Mouse (Mus musculus) c-Kit-negative CD71-positive TER-119-positive erythroid progenitor cells, embryonic 14.5 days (primary cell): ENCODE results near the gene Hoxa11.

ENCODE experiments used
- DNase-seq: peaks from one replicate; pipeline ENCODE4 v3.0.0-alpha.2; 2013; ENCODE audit warnings: low read depth, low spot score

Gene Hoxa11

DNA sequence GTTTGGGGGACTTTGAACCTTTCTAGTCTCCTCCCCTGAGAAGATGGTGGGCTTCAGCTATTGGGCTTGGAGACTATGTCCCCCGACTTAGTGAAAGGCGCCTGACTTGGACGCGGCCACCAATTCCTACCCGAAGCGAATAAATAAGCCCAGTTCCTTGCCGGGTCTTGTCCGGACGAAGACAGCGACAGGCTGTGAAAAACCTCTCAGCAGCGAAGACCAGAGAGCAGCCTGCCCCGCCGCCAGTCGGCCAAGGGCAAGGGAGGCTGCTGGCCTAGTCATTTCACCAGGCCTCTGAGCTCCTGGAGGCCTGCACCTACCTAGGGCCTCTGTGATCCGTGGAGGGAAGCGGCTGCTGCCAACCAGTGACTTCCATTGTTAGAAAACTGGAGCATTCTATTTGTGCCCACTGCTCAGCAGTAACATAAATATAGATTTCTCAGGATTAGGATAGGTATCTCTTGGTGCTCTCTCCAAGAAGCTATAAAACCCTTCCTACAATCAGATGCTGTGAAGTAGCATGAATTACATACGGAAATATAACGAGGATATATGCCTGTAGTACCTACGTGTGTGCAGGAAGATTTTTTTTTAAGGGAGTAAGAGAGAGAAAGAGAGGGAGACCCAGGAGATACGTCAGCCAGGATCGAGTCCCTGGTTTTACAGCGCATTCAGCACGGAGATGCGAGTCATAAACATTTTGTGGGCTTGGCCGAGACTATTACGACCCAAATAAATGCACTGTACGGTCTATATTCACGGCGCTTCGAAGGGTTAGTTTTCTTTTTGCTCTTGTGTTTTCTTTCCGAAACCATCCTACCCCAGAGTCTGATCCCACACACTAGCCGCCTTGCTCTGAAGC is 25.4 kb downstream of the Hoxa11 start:
- DNase-seq, result no peak

- DNase-seq, result no peak
Measured at GRCm38 (mm10) chr6:52219234-52219942, 26.2 kb downstream of the Hoxa11 start.

- DNase-seq, result no peak
Measured at GRCm38 (mm10) chr6:52218643-52219215, 26.9 kb downstream of the Hoxa11 start.

DNA sequence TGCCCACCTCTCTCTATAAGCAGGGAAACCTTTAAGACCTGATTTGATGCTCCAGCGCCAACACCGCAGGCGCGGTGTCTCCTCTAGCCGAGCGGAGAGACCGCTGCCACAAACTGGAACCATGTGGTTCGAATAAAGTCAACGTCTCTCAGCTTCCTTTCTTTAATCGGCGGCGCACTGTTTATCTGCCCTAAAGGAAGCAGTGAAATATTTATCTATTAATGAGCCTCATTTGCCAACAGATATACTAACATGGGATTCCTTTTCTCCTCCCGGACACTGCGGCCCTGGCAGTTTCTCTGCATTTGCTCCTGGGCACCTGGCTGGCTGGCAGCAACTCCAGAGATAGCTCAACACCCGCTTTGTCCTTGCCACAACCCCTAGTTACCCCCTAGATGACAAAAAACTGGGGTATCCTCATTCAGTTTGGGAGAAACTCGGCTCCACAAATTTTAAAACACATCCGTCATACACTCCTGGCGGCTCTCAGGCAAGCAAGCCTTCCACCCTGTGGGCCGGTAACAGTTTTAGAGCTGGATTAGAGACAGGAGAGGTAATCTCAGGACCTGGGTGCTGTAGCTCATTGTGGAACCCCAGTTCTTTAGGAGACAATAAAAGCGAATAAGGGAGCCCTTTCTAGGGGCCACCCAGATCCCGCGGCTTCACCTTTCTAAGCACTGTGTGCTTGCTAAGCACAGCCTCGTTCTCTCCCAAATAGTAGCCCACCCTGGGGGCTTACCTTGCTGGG is 27.5 kb downstream of the Hoxa11 start:
- DNase-seq, result no peak

DNA sequence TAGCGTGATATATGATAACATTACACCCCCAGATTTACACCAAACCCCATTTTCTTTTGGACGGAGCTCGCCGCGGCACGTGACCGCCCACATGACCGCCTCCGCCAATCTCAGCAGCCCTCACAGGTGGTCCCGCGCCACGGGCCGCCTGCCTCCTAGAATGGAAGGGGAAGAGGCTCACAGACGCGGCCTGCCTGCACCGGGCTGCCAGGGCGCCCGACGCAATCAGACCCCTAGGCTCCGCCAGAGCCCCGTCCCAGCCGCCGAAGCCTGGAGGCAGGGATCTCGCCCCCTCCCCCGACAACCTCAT is 28.2 kb downstream of the Hoxa11 start:
- no peak for DNase-seq

- DNase-seq, result no peak
Measured at GRCm38 (mm10) chr6:52216691-52217458, 28.7 kb downstream of the Hoxa11 start.

DNA sequence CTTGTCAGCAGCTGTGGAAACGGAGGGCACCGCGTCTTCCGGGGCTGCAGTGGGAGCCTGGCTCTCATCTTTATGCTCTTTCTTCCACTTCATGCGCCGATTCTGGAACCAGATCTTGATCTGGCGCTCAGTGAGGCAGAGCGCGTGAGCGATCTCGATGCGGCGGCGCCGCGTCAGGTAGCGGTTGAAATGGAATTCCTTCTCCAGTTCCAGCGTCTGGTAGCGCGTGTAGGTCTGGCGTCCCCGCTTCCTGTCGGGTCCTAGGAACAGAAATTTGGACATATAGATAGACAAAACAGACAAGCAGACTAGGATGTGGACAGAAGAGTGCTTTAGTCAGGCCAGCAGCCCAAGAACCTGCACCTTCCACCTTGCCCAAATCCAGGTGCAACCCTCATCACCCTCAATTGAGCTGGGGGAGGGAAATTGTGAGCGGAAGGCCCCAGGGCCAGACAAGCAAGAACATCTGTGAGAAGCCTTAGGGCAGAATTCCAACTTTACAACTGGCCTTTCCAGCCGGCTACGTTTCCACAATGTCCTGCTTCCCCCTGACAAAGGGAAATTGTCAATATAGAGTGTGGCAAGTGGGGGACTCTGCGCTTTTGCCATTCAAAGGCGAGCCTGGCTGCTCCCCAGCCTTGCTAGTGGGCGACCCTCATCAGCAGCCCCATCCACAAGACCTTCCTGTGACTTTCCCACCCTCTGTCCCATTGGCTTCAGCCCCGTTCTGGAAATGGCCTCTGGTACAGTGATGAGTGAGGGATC is 29.7 kb downstream of the Hoxa11 start:
- no peak for DNase-seq

DNA sequence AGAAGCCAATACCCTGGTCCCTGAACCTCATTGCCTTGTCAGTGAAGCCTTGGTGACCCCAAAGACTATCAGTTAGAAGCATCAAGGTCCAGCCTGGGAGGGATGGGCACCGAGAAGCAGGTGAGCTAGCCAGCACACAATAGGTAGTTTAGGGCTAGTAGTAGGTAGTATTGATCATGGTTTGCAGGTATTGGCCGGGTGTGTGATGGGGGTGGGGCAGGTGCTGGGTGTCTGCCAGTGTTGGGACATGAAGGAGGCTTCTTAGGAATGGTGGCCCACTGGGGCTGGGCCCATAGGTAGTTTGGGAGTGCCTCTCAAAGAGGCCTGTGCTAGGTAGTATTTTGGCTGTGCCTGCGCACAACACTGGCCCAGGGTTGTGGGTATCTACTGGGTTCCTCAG is 30.5 kb downstream of the Hoxa11 start:
- no peak for DNase-seq

GRCm38 (mm10) chr6:52214271-52214670 is 31.3 kb downstream of the Hoxa11 start:
- DNase-seq, result no peak

GRCm38 (mm10) chr6:52213119-52213986 is 32.3 kb downstream of the Hoxa11 start, which contains the start of the genes Hoxa3 and Gm28308:
Gene Hoxa3, minus strand, starts transcription at chr6:52213336.
Gene Gm28308, minus strand, starts transcription at chr6:52213339.
- no peak for DNase-seq

DNA sequence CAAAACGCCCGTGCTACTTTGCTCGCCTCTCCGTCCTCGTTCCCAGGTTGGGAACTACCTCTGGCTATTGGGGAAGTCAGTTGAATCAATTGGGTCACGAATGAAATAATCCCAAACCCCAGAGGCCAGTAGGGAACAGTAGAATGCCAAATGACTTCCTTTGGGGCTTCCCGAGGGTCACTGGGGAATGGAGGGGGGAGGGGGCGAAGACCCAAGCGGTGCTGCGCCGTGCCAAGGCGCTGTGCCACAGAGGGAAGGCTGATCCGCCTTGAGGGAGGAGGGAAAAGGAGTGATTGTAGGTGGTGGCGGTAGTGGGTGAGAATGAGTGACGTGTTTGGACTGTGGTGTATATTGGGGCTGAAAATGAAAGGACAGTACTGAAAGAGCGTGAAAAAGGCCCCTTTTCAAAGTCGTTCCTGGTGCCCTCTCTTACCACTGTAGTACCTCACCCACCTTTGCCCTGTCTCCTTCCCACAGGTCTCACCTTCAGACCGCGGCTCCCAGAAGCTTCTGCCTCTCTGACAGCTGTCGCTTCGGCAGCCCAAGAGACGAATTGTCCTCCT is 33.0 kb downstream of the Hoxa11 start:
- DNase-seq, result no peak

GRCm38 (mm10) chr6:52211961-52212360 is 33.6 kb downstream of the Hoxa11 start:
- no peak for DNase-seq

- DNase-seq, result no peak
Measured at GRCm38 (mm10) chr6:52211170-52211935, 34.3 kb downstream of the Hoxa11 start.

- no peak for DNase-seq
Measured at GRCm38 (mm10) chr6:52209685-52210046, 35.9 kb downstream of the Hoxa11 start.

DNA sequence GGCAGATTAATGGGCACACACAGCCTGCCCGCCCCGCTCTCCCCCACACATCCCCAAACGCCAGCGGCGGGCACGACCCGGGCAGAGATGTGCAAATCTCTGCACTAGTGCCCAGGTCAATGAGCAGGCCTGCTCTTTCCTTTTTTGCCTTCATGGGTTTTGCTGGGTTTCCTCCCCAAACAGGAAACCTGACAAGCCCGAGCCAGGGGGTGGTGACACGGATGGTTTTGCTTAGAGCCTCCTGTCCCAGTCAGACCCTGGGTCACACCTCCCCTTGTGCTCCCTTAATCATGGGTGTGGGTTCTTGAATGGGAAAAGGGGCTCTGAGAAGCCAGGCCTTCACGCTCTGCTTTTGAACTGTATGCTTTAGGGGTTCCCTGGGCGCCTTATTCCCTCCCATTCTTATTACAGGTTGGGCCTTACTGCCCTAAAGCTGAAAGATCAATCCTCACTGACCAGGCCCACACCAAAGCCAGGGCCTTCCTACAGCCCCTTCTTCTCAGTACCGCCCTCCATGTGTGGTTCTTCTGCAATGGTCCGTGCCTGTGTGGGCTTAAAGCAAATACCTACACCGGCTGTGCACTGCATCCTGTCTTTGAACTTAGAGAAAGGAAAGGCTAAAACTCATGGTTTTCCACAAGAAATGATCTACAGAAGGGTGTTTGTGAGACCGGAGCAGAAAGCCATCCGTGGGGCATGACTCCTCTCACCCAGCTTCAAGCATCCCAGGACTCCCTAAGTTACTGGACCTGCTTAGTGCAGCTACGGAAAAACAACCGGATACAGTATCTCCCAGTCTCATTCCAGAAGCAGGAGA is 36.5 kb downstream of the Hoxa11 start:
- no peak for DNase-seq

DNA sequence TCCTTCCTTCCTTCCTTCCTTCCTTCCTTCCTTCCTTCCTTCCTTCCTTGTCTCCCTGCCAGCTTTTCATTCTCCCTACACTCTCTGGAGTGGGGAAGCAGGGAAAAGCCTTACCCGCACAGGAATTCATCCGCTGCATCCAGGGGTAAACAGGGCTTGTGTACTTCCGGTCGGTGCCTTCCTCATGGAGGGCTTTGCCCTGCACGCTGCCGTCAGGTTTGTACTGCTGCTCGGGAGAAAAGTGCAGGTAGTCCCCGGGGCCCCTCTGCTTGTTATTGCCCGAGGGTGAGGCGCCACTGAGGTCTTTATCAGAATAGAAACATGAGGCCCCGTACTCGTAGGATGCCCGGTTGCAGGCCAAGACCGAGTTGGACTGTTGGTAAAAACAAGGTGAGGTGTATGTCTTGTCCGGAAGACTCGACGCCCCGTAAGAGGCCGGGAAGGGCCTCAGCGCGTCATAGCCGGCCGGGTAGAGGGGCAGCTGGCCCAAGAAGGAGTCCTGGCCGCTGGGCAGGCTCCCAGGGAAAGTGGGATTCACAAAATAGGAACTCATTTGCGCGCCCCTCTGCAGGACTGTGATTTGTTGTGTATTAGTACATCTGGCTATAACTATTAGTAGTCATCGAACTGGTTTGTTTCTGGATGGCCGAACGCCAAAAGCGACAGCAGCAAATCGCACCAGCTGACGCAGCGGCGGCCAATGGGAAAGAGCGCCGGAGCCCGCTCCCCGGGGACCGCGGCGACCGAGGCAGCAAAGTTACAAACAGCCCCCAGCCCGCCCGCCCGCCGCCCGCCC is 37.3 kb downstream of the Hoxa11 start, which contains the start of gene Hoxa6:
TSS of gene Hoxa6 (minus strand) at position 651 of the 796 bp plus-strand sequence.
- no peak for DNase-seq

GRCm38 (mm10) chr6:52207684-52207976 is 38.0 kb downstream of the Hoxa11 start:
- no peak for DNase-seq
